Mouse (Mus musculus) adipocyte (in vitro differentiated cells): ENCODE measurements around the gene Dusp3.

Experiments
- DNase-seq: peaks from one replicate; pipeline ENCODE4 v3.0.0-alpha.2; 2016; ENCODE audit warnings: low spot score

Dusp3 gene

DNA sequence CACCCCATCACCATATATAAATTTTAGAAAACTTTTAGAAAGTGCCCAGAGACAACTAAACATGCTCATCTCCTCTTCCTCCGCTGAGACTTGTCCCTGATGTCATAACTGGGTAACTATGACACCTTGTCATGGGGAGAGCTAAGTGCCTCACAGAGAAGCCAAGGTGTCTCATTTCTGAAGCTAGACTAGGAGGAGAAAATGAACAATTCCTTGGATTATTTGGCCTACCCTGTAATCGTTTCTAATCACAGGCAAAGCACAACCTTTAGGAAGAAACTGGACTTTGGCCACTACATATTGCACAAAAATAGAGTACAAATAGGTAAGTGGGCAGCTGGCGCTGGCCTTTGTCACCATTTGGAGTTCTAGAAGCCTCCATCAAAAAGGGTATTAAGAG lies at the start of gene Dusp3:
Gene Dusp3 (minus strand): TSS at position 101 of the 400 bp plus-strand sequence.
- DNase-seq = no peak

DNA sequence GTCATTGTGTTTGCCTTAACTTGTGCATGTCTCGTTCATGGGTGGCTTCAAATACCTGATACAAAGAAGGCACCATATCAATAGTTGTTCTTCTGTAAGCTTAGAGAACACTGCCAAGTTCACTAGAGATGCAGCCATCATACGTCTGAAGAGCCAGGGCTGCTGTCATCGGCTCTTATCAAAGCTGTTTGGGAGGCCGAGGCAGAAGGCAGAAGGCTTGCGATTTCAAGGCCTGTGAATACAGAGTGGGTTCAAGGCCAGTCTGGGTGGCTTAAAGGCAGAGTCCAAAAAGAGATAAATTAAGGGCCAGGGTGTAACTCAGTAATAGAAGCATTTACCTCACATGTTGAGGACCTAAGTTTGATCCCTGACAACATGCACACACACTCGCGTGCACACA lies 49.5 kb upstream of the Dusp3 start:
- DNase-seq = no peak

DNA sequence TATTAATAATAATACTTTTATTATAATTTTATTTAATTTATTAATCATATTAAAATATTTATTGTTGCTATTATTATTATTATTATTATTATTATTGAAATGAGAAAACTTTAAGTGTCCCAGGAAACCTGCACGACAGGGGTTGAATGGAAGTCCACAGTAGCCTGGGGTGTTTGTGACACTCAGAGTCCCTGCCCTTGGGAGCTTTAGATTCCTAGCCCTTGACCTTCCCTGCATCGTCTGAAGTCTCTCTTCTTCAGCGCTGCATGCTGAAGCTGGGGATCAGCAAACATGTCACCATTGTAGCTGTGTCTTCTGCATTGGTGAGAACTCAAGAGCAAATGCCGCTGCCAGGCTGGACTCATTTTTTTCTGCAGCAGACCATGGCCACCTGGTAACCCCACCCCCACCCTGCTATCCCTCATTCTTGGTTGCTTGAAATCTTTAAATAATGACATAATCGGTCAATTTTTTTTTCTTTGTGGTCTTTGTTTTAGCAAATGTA lies 48.7 kb upstream of the Dusp3 start:
- DNase-seq = no peak

DNA sequence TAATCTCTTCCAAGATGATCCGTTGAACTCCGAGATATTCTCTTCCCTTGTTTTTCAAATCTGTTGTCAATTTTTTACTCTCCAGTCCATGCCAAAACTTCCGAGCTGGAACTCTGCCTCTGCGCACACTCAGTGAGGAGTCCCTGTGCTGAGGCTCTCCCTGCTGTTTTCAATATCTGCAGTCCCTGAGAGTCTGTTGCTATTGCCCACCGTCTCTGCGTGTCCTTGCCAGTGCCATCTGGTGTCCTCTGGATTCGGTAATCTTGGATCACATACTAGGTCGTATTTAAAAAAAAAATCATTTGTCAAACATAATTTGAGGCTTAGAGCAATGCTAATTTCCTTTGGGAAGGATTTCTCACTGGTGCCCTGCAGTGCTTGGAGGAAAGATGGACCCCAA lies 48.1 kb upstream of the Dusp3 start:
- no peak for DNase-seq

DNA sequence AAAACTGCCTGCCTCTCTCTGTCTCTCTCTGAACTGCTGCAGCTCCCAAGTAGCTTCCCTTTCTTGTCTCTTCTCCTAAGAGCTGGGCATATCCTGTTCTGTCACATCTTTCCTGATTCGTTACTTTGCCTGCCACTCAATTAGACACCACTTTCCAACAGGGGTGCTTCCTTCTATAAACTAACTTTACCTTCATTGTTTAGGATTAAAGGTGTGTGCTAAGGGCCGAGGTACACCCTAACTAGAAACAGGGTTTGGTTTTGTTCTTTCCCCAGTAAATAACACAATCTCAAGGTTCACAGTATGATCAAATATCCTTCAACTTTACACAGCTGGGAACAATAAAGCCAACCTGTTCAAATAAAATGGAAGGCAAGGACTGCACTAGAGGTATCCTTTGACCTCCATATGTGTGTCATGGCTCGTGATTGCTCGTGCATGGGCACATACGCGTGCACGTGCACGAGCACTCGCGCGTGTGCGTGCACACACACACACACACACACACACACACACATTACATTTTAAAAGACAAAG lies 46.3 kb upstream of the Dusp3 start:
- DNase-seq = no peak

DNA sequence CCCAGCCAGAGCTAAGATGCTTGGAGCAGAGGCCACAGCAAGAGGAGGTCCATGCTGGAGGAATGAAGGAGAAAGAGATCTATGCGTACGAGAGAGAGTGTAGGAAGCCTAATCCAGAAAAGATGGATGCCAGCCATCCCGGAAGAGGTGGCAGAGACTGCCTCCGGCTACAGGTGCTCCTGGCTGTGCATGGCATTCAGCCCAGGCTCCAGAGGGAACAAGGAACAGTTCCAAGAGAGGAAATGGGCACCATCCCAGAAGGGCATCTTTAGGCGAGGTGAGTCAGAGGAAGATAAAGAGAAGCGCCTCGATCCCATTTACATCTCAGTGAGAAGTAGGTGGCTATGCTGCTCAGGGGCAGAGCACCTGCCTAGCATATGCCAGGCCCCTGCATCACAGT lies 44.3 kb upstream of the Dusp3 start:
- DNase-seq = no peak

DNA sequence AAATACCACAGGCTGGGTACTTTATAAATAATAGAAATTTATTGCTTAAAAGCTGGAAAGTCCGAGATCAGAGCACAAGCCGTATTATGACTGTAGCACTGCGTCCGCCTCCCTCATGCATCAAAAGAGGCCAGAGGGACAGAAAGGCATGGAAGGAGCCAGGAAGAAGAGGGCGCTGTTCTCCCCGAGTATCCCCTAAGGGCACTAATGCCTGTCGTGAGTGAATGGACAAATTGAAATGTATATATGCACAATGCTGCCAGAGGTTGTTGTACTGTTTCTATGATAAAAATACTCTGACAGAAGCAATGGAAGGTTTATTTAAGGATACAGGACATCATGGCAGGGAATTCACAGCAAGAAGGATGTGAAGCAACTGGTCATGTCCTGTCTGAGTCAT lies 43.2 kb upstream of the Dusp3 start:
- no peak for DNase-seq

DNA sequence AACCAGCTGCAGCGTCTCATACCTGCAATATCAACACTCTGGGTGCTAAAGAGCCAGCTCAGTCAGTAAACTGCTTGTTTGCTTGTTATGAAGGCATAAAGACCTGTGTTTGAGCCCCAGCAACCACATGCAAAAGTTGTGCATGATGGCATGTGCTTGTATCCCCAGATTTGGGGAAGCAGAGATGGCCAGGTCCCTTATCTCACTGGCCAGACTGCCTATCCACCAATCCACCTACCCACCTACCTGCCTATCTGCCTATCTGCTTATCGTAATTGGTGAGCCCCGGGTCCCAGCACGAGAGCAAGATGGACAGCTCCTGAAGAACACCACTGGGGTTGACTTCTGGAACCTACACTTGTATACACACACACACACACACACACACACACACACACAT lies 42.5 kb upstream of the Dusp3 start:
- no peak for DNase-seq

DNA sequence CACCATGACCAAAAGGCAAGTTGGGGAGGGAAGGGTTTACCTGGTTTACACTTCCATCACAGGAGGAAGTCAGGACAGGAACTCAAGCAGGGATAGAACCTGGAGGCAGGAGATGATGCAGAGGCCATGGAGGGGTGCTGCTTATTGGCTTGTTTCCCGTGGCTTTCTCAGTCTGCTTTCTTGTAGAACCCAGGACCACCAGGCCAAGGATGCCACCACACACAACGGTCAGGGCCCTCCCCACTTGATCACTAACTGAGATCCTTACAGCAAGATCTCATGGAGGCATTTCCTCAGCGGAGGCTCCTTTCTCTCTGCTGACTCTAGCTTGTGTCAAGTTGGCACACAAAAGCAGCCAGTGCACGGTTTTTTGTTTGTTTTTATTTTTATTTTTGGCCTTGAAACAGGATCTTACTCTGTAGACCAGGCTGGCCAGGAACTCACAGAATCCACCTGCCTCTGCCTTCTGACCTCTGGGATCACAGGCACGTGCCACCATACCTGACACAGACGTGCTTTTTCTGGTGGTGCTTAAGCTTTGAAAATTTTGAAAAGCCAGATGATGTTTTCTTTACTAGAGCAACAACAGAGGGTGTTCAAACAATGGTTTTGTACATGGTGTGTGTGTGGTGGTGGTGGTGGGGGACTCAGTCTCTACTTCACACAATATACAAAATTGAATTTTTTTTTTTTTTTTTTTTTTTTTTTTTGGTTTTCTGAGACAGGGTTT lies 41.4 kb upstream of the Dusp3 start, which contains the start of gene Mpp3:
Gene Mpp3 (minus strand): TSS at position 375 of the 730 bp plus-strand sequence.
- DNase-seq = no peak

DNA sequence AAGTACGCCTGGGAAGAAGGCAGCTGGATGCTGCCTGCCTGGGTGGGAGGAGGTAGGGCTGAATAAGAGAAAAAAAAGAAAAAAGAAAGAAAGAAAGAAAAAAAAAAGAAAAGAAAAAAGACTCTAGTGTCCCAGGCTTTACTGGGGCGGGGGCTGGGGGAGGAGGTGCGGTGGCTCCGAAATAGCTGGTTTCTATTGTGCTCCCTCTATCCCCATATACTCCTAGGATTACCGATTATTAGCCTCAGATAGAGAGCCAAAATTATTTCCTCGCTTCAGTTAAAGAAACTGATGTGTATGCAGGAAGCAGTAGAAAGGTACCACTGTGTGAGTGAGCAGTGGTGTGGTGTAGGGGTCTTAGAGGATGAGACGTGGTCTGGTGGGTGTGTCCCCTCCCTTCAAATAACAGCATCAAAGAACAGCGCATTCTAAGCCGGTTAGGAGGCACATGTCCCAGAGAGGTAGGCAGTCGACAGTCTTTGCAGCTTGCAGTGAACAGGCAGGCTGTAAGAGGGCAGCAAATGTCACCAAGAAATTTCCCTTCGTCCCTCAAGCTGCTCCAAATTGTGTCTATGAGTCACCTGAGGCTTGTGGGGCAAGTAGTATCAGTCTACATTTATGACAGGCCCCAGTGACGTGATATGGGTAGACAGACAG lies 40.7 kb upstream of the Dusp3 start:
- DNase-seq = no peak

DNA sequence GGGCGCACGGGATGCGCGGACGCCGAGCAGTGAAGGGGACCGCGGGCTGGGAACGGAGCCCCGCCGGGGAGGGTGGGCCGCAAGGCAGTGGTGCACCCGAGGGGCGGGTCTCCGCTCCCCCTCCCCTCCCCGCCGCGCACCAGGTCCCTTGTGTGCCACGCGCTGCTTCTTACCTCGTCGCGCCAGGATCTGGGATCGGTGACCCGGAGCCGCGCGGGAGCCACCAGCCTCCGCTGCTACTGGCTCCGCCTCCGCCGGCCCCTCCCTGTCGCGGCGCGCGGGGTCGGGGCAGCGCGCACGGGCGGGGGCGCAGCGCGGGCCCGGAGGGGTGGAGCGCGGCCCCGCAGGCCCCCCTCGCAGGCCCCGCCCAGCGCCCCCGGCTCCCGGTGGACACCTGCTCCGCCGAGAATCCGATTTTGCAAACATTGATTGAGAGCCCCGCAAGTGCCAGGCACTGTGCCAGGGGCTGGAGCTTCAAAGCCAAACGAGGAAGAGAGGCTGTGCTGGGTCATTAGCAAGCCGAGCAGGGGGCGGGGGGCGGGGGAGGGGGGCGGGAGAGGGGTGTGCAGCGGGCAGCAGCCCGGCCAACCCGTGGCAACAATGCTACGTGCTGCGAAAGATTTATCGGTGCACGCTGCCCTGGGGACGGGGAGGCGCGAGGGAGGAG lies 40.0 kb upstream of the Dusp3 start:
- DNase-seq = no peak

DNA sequence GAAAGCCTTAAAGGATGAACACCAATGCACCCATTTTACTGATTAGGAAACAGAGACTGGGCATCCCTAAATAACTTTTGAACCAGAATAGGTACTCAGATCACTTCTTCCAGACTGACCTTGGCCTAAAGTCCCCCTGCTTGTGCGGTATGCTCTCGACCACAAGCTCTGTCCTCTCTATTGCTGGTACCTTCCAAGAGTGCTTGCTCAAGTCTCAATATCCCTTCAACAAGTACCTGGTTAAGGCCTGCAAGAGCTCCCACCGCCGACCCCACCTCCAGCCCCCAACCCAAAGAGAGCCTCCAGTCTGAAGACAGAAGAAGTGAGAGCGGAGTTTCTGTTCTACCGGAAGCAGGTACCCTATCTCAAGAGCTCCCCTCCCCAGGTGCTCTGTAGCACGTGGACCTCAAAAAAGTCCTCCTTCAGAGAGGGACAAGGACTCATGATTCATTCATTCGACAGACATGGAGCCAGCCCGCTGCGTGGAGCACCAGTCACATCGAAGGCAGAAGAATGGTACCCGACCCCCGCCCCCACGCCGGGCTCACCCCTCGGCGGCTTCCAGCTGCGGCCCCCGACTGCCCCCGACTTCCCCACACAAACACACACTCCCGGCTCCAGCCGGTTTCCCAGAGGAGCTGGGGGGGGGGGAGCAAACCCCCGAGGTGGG lies 39.3 kb upstream of the Dusp3 start:
- DNase-seq = no peak

DNA sequence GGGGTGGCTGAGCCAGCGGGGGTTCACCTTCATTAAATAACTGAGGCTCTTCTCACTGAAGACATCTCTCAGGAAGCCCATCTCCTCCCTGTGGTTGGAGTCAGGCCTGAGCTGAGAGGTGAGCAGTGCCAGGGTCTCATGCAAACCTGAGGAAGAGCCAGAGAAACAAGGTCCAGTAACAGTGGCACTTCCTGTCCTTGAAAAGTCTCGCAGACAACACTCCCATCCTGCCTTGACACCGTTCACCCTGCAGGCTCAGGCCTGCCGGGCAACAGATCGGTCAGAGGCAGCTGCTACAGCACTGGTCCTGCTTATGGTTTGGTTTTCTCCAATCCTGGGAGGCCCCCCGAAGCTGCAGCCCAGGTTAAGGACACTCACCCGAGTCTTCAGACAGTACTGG lies 38.5 kb upstream of the Dusp3 start:
- DNase-seq = no peak

DNA sequence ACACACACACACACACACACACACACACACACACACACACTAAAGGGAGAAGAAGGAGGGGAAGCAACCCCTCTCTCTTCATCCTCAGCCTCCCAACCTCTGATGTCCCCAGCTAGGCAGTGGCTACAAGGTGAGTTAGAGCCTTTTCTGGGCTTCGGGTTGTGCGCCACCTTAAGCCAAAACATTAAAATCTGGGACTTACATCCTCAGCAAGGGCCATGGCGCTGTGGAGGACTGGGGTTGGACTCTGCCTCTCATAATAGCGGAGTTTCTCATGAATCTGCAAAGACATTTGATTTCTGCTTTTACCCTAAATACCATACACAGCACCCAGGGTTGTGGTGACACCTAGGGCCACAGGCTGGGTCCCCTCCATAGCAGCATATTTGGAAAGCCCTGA lies 38.1 kb upstream of the Dusp3 start:
- DNase-seq = no peak

DNA sequence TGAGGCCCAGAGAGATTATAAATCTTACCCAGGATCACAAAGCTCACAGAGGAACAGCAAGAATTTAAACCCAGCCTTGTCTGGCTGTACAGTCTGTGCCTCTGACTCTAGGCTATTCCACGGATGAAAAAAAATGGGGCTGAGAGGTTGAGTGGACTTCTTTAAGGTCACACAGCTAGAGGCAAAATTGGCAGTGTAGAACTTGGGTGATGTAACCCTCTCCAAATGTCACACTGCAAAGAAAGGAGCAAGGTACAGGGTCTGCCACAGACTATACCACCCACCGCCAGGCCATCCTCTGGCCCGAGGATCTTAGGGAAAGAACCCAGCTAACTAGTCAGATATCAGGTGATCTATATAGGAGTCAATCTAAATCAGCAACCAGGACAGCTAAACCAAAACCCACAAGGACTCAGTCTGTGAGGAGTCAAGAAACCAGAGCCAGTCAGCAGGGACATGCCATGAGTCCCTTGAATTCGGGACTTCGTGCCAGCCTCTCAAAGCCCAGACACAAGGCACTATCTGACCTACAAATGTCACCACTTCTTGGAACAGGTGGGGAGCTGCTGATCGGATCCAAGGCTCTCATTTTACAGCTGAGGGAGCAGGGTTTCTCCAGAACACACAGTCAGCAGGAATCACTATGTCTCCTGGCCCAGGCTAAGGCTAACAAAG lies 37.4 kb upstream of the Dusp3 start:
- DNase-seq = no peak

DNA sequence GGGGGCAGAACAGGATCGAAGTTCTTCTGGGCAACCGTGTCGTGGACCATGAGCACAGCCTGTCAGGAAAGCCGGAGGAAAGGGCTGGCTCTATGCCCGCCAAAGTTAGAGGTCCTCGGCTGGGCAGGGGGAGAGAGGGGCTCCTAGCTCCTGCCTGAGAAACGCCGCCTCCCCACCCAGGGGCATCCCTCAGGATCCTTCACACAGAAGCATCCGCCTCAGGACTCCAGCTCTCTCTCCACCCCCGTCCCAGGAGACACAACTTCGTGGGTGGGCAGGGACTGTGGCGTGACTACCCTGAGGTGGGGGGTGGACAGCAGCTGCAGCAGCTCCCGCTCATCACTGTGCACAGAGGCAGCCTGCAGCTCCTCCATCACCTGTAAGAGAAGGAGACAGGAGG lies 36.6 kb upstream of the Dusp3 start:
- no peak for DNase-seq

DNA sequence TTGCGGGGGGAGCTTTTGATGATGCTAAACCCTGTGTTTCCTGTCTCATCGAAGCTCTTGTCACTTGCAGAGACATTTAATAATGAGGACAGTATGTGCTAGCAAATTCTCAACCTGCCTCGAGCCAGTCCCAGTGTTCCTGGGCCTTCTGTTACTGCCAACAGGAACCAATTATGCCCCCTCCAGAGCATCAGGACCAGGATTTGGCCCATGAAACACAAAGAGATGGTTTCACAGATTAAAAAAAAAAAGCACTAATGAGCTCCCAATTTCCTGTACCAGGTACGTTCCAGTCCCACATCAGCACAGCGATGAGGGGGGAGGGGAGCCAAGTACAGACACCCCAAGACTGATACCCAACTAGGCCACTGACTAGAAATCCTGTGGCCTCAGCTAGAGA lies 34.4 kb upstream of the Dusp3 start:
- no peak for DNase-seq

DNA sequence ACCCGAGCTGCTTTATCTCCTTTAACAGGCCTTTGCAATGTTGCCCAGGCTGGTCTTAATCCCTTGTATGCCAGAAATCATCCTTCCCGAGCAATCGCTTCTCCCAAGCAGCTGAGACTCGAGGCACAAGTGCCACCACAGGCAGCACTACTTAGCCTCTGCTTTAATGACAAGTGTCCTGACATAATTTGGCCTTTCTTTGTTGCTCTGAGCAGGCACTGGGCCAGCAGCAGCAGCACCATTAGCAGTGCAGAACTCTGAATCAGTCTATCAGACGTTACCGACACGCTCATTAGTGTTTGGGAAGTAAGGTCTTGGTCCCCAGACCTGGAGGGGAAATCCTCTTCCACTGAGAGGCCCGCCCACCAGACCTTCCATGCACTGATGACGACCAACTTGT lies 32.9 kb upstream of the Dusp3 start:
- DNase-seq = no peak

DNA sequence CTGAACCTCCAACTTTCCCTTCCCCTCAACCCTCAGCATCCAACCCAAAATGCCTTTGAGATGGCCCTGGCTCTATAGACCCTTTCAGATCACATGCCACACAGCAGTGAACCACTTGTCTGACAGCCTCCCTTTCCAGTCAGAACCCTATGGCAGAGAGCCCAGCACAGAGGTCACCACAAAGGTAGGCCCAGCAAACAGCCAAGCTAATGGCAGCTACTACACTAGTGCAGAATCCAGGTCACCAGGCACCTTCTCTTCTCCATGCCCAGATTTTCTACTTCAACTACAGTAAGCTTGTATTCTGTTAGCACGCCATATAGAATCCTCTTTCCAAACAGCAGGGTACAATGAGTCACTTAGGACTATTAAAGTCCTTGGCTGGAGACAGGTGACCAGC lies 29.3 kb upstream of the Dusp3 start:
- DNase-seq = no peak

DNA sequence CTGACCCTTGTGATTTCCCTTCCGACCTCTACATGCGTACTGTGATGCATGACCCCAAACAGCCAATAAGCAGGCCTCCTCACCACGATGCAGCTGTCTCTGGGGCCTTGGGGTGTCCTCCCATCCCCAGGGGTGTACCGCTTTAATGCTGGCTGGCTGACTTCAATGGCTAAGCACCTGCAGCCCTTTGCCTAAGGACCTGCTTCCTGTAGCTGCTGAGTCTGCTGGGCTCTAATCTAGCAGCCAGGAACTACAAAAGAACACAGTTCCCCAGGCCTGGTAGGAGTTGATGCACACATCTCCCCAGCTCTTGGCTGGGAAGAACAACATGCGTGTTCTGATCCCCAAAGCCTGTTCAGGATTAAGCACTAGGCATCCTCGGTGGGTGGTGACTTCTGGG lies 28.7 kb upstream of the Dusp3 start:
- DNase-seq = no peak

DNA sequence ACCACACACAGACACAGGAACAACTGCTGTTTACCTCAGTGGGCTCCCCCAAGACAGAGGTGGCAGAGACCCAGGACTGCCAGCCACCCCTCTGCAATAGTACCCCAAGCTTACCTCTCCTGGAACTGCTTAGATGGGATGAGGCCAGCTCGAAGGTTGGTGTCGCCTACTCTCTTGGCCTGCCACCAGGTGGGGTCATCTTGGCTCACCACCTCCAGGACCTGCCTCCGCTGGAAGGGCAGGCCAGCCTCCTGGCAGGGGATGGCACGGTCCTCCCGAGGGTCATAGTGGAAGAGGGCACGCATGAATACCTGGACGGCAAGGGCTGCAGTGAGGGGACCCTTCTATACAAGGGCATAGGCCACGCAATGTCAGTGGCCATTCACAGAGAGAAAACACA lies 26.4 kb upstream of the Dusp3 start:
- no peak for DNase-seq

DNA sequence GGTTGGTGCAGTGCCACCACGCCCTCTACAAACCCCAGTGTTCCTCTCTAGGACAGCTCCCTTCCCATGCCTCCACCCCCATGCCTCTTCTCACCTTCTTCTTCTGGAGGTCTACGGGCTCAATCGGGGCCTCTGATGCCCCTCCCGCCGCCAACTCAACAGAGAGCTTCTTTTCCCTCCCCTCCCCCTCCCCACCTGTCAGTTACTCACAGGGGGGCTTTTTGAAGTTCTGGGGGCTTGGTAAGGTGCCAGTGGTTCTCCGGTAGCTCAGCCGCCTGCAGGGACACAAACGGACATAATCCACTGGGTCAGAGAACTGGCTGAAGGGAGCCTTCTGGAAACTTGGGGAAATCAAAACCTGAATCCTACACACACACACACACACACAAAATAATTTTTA lies 24.7 kb upstream of the Dusp3 start:
- no peak for DNase-seq
